Mouse (Mus musculus) liver, embryonic 14.5 days (tissue): ENCODE measurements around the gene Cdc27.

Experiments used
- CTCF ChIP-seq: IDR thresholded peaks from 2 replicates; pipeline ENCODE4 v1.5.1; 2016; ENCODE audit warnings: antibody characterized with exemption, low read depth, control low read depth
- EP300 ChIP-seq: IDR thresholded peaks from 2 replicates; pipeline ENCODE4 v1.6.1; 2016; ENCODE audit warnings: antibody characterized with exemption, low read depth

- TF ChIP-seq CTCF (no peak), EP300 (no peak)
Measured at GRCm38 (mm10) chr11:104592066-104592835, 41.8 kb upstream of the Cdc27 start.
